Mouse (Mus musculus) CH12.LX (cell line): Measurements from ENCODE around the gene 2310079G19Rik. TPM values are rescaled to one million over a fixed set of nuclear protein-coding genes. Genes with fewer than 3 reads are reported as not detected.

Source experiments
- DNase-seq: peaks from one replicate; pipeline ENCODE4 v3.0.0-alpha.2; 2013; ENCODE audit errors: extremely low read depth
- H3K27ac ChIP-seq: 2 replicates; pipeline ENCODE4 v1.5.1; 2012; ENCODE audit warnings: low read depth, mild to moderate bottlenecking, control low read depth, moderate library complexity; ENCODE audit not compliant: insufficient read depth
- H3K27me3 ChIP-seq: replicated peaks from 2 replicates; pipeline ENCODE3; 2012; ENCODE audit warnings: inconsistent platforms
- H3K36me3 ChIP-seq, 2 experiments: replicated peaks in 1 of 2; 2 replicates each; pipeline versions ENCODE3 to v1.6.1; 2012; ENCODE audit warnings: inconsistent platforms in 1 of 2, low read length in 1 of 2, mild to moderate bottlenecking in 1 of 2, mixed read lengths in 1 of 2, moderate library complexity in 1 of 2; ENCODE audit not compliant: control insufficient read depth in 1 of 2, insufficient read depth in 1 of 2
- H3K4me1 ChIP-seq, 2 experiments: 2 replicates each; pipeline ENCODE4 v1.6.1; 2012; ENCODE audit warnings: inconsistent platforms in 1 of 2, moderate library complexity in 1 of 2; ENCODE audit not compliant: insufficient read depth in 2 of 2, control insufficient read depth in 1 of 2
- H3K4me2 ChIP-seq: 2 replicates; pipeline ENCODE4 v1.6.1; 2012; ENCODE audit warnings: low read depth, mild to moderate bottlenecking, control low read depth; ENCODE audit not compliant: poor library complexity, insufficient read depth, severe bottlenecking
- H3K4me3 ChIP-seq, 3 experiments: fragments of 150-350 bp in 1 of 3; sonication (generic) in 1 of 3; replicated peaks in 1 of 3; 2 replicates each; pipeline versions ENCODE3 to v1.5.1; 2011 to 2012; ENCODE audit warnings: low read depth in 2 of 3, low read length in 2 of 3, mild to moderate bottlenecking in 2 of 3, moderate library complexity in 2 of 3, control low read depth in 1 of 3, improper control_type of control experiment in 1 of 3, inconsistent platforms in 1 of 3, mixed read lengths in 1 of 3; ENCODE audit not compliant: poor library complexity in 1 of 3
- H3K79me2 ChIP-seq: replicated peaks from 2 replicates; pipeline ENCODE4 v1.6.1; 2012; ENCODE audit warnings: mild to moderate bottlenecking, moderate library complexity; ENCODE audit not compliant: control insufficient read depth, poor library complexity, insufficient read depth, severe bottlenecking; ENCODE audit errors: extremely low read depth
- H3K9ac ChIP-seq: 2 replicates; pipeline ENCODE4 v1.6.1; 2012; ENCODE audit warnings: low read depth, mild to moderate bottlenecking, control low read depth, moderate library complexity; ENCODE audit not compliant: insufficient read depth
- H3K9me3 ChIP-seq: replicated peaks from 2 replicates; pipeline ENCODE3; 2012; ENCODE audit warnings: low read length, inconsistent platforms, mixed read lengths
- BHLHE40 ChIP-seq: IDR thresholded peaks from 2 replicates; pipeline ENCODE4 v1.6.1; 2011; ENCODE audit warnings: mild to moderate bottlenecking, low read depth, low read length, improper control_type of control experiment
- CHD1 ChIP-seq: IDR thresholded peaks from 2 replicates; pipeline ENCODE4 v1.6.1; 2012; ENCODE audit warnings: low read depth, low read length, improper control_type of control experiment, inconsistent platforms
- E2F4 ChIP-seq: IDR thresholded peaks from 2 replicates; pipeline ENCODE4 v1.6.1; 2011; ENCODE audit warnings: low read depth, low read length, improper control_type of control experiment; ENCODE audit not compliant: insufficient replicate concordance
- ELF1 ChIP-seq: IDR thresholded peaks from 2 replicates; pipeline ENCODE4 v1.6.1; 2014; ENCODE audit warnings: low read depth, mild to moderate bottlenecking, inconsistent platforms, low read length, improper control_type of control experiment
- EP300 ChIP-seq: IDR thresholded peaks from 2 replicates; pipeline ENCODE4 v1.6.1; 2011; ENCODE audit warnings: low read length, improper control_type of control experiment
- GABPA ChIP-seq: IDR thresholded peaks from 2 replicates; pipeline ENCODE4 v1.6.1; 2012; ENCODE audit warnings: low read depth, low read length, improper control_type of control experiment, inconsistent platforms; ENCODE audit not compliant: insufficient replicate concordance
- HCFC1 ChIP-seq: IDR thresholded peaks from 2 replicates; pipeline ENCODE4 v1.6.1; 2012; ENCODE audit warnings: low read depth, mild to moderate bottlenecking, inconsistent platforms, low read length, improper control_type of control experiment
- IRF4 ChIP-seq: IDR thresholded peaks from 2 replicates; pipeline ENCODE4 v1.6.1; 2014; ENCODE audit warnings: low read depth, mild to moderate bottlenecking, inconsistent platforms, low read length, improper control_type of control experiment
- JUN ChIP-seq: IDR thresholded peaks from 2 replicates; pipeline ENCODE4 v1.6.1; 2011; ENCODE audit warnings: low read depth, mild to moderate bottlenecking, low read length, improper control_type of control experiment, moderate library complexity; ENCODE audit not compliant: insufficient read depth
- MAFK ChIP-seq: IDR thresholded peaks from 2 replicates; pipeline ENCODE4 v1.6.1; 2011; ENCODE audit warnings: low read length, improper control_type of control experiment; ENCODE audit not compliant: insufficient replicate concordance
- MAZ ChIP-seq: IDR thresholded peaks from 2 replicates; pipeline ENCODE4 v1.6.1; 2012; ENCODE audit warnings: low read depth, mild to moderate bottlenecking, inconsistent platforms, low read length, improper control_type of control experiment, moderate library complexity
- MEF2A ChIP-seq: IDR thresholded peaks from 2 replicates; pipeline ENCODE4 v1.6.1; 2014; ENCODE audit warnings: low read depth, mild to moderate bottlenecking, inconsistent platforms, low read length, improper control_type of control experiment, borderline replicate concordance
- MXI1 ChIP-seq: IDR thresholded peaks from 2 replicates; pipeline ENCODE4 v1.6.1; 2011; ENCODE audit warnings: mild to moderate bottlenecking, low read depth, low read length, improper control_type of control experiment
- MYC ChIP-seq: IDR thresholded peaks from 2 replicates; pipeline ENCODE4 v1.6.1; 2011; ENCODE audit warnings: low read depth, mild to moderate bottlenecking, improper control_type of control experiment, low read length
- NELFE ChIP-seq: IDR thresholded peaks from 2 replicates; pipeline ENCODE4 v1.6.1; 2011; ENCODE audit warnings: low read depth, low read length, improper control_type of control experiment
- NRF1 ChIP-seq: IDR thresholded peaks from 2 replicates; pipeline ENCODE4 v1.6.1; 2014; ENCODE audit warnings: low read depth, mild to moderate bottlenecking, inconsistent platforms, low read length, improper control_type of control experiment, moderate library complexity
- POLR2A ChIP-seq: IDR thresholded peaks from 2 replicates; pipeline ENCODE4 v1.6.1; 2011; ENCODE audit warnings: low read depth, mild to moderate bottlenecking, improper control_type of control experiment, low read length
- POLR2AphosphoS2 ChIP-seq: IDR thresholded peaks from 2 replicates; pipeline ENCODE4 v1.6.1; 2011; ENCODE audit warnings: low read depth, low read length, improper control_type of control experiment
- RAD21 ChIP-seq: IDR thresholded peaks from 2 replicates; pipeline ENCODE4 v1.6.1; 2011; ENCODE audit warnings: low read depth, mild to moderate bottlenecking, low read length, improper control_type of control experiment, moderate library complexity
- SIN3A ChIP-seq: IDR thresholded peaks from 2 replicates; pipeline ENCODE4 v1.6.1; 2012; ENCODE audit warnings: low read length, improper control_type of control experiment, inconsistent platforms
- TBP ChIP-seq: conservative IDR thresholded peaks from 2 replicates; pipeline ENCODE4 v1.6.1; 2011; ENCODE audit warnings: low read depth, low read length, improper control_type of control experiment
- TCF12 ChIP-seq: IDR thresholded peaks from 2 replicates; pipeline ENCODE4 v1.6.1; 2014; ENCODE audit warnings: low read depth, mild to moderate bottlenecking, inconsistent platforms, low read length, improper control_type of control experiment
- USF1 ChIP-seq: IDR thresholded peaks from 2 replicates; pipeline ENCODE4 v1.6.1; 2014; ENCODE audit warnings: low read depth, mild to moderate bottlenecking, inconsistent platforms, low read length, improper control_type of control experiment
- ZC3H11A ChIP-seq: IDR thresholded peaks from 2 replicates; pipeline ENCODE4 v1.6.1; 2012; ENCODE audit warnings: low read depth, mild to moderate bottlenecking, inconsistent platforms, low read length, improper control_type of control experiment
- ZKSCAN1 ChIP-seq: IDR thresholded peaks from 2 replicates; pipeline ENCODE4 v1.6.1; 2012; ENCODE audit warnings: low read depth, inconsistent platforms, low read length, improper control_type of control experiment, borderline replicate concordance
- ZMIZ1 ChIP-seq: IDR thresholded peaks from 2 replicates; pipeline ENCODE4 v1.6.1; 2012; ENCODE audit warnings: low read depth, mild to moderate bottlenecking, inconsistent platforms, low read length, improper control_type of control experiment
- dilution Hi-C: fragments of 300-500 bp; cut with MboI; formaldehyde crosslinking; loops from 2 replicates; pipeline ENCODE4 v1.14.3; 2020; ENCODE audit warnings: low sequenced_read_pairs; ENCODE audit not compliant: extremely low pct_unique_long_range_greater_than_20kb, extremely low pct_ligation_motif_present
- in situ Hi-C: fragments of 300-500 bp; cut with MboI; formaldehyde crosslinking; loops from 3 replicates; pipeline ENCODE4 v1.14.3; 2019; ENCODE audit warnings: low sequenced_read_pairs, low pct_ligation_motif_present, low pct_unique_long_range_greater_than_20kb, mixed read lengths
- polyA plus RNA-seq: library from polyadenylated mRNA; unstranded; fragments of >175 nt; gene quantifications from 2 replicates; pipeline ENCODE4 v1.2.1, GENCODE M21; 2012; ENCODE audit warnings: low read depth; ENCODE audit not compliant: insufficient read length
- total RNA-seq, 2 experiments: library from RNA; depleted of rRNA; stranded (reverse); fragments of 300-350 nt in 1 of 2; fragments of >200 nt in 1 of 2; gene quantifications; 2 replicates each; pipeline ENCODE4 v1.2.3; 2012 to 2014

The 2310079G19Rik gene
- total and polyA plus RNA-seq, 3 experiments = not detected

DNA sequence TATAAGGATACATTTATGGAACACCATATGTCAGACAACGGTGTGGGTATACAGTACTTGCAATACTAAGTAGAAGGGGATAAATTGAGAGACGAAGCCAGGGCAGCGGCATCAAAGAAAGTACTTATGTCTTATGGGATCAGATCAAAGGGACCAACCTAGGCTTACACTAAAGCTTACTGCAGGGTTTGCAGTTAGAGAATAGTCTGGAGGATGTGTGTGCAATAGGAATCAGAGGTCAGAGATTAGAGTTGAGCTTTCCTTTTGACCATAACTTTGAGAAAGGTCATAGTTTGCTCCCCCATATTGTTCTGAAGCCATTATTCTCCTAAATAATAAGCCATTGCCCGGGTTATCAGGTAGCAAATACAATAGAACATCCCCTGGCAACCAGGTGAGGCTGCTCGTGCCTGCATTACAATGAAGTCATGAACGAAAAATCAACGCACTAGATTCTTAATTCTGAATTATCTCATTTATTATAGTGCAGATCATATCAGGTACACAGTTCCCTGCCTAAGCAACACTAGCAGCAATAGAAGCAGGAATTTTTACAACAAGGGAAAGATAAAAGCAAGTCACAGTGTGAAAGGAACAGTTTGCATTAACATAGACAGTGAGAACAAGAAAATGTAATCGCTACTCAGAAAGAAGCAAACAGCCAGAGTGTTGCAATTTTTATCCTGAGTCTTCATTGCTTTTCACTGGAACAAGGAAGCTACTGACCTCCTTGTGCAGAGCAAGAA lies 19.1 kb upstream of the 2310079G19Rik start:
- Histone ChIP-seq H3K9me3 (peaks cover 61% of the 10 kb centered on the region), H3K27me3 (no peaks in the 10 kb centered on the region), H3K36me3 (no peaks in the 10 kb centered on the region)
- TF ChIP-seq GABPA = no peak
- TF ChIP-seq NRF1 = no peak
- TF ChIP-seq MAFK = no peak
- no peak for TF ChIP-seq RAD21
- no peak for TF ChIP-seq IRF4
- no peak for TF ChIP-seq ZC3H11A
- TF ChIP-seq CHD1 = no peak
- TF ChIP-seq MAZ = no peak
- TF ChIP-seq JUN = no peak
- TF ChIP-seq ZMIZ1 = no peak
- no peak for TF ChIP-seq ZKSCAN1
- TF ChIP-seq MEF2A = no peak
- no peak for TF ChIP-seq POLR2A
- TF ChIP-seq TCF12 = no peak
- TF ChIP-seq ELF1 = no peak
- TF ChIP-seq USF1 = no peak
- no peak for TF ChIP-seq BHLHE40
- TF ChIP-seq, all 38 proteins: peak for 0
- Histone ChIP-seq H3K27ac (no peak overlapping the region), H3K4me2 (no peak overlapping the region), H3K4me3 (no peak overlapping the region), H3K79me2 (no peaks in the 10 kb centered on the region), H3K4me1 (no peaks in the 10 kb centered on the region), H3K9ac (no peak overlapping the region)
- in situ Hi-C loops (no loop called here), dilution Hi-C loops (no loop called here)
- no peak for DNase-seq

- TF ChIP-seq TBP (no peak), NRF1 (no peak), MXI1 (no peak), HCFC1 (no peak), NELFE (no peak), EP300 (no peak), SIN3A (no peak), ELF1 (no peak), BHLHE40 (no peak), POLR2AphosphoS2 (no peak), ZMIZ1 (no peak), USF1 (no peak), TCF12 (no peak), E2F4 (no peak), MYC (no peak), MAZ (no peak), JUN (no peak), ZC3H11A (no peak)
- no peak overlapping the region for H3K4me3 ChIP-seq
- H3K36me3 ChIP-seq = no peaks in the 10 kb centered on the region
- in situ Hi-C loops (no loop called here), dilution Hi-C loops (no loop called here)
- peaks cover 58% of the 10 kb centered on the region for H3K9me3 ChIP-seq
- H3K27me3 ChIP-seq = no peaks in the 10 kb centered on the region
- no peak overlapping the region for H3K4me2 ChIP-seq
- no peaks in the 10 kb centered on the region for H3K79me2 ChIP-seq
- no peaks in the 10 kb centered on the region for H3K4me1 ChIP-seq
- H3K9ac ChIP-seq = no peak overlapping the region
- DNase-seq = no peak
- no peak overlapping the region for H3K27ac ChIP-seq
These were observed 12.6 kb upstream of the 2310079G19Rik start for GRCm38 (mm10) chr16:88640053-88640452.
